Mouse (Mus musculus) neural tube, embryonic 10.5 days (tissue): Measurements from ENCODE around the gene Ddx25.

ENCODE experiments used
- DNase-seq: peaks from one replicate; pipeline ENCODE4 v3.0.0-alpha.2; 2017; ENCODE audit warnings: low spot score; ENCODE audit errors: extremely low spot score

Ddx25 gene

GRCm38 (mm10) chr9:35541941-35542340 lies 16.4 kb downstream of the Ddx25 start:
- DNase-seq = no peak

GRCm38 (mm10) chr9:35541488-35541887 lies 16.8 kb downstream of the Ddx25 start:
- peak; percentile 87 for DNase-seq

GRCm38 (mm10) chr9:35541024-35541423 lies 17.3 kb downstream of the Ddx25 start:
- DNase-seq = no peak

GRCm38 (mm10) chr9:35539001-35539750 lies 19.2 kb downstream of the Ddx25 start:
- DNase-seq = no peak

GRCm38 (mm10) chr9:35535876-35536275 lies 22.5 kb downstream of the Ddx25 start:
- DNase-seq = no peak

GRCm38 (mm10) chr9:35535110-35535509 lies 23.2 kb downstream of the Ddx25 start:
- DNase-seq = peak; percentile 55

- DNase-seq = no peak
Measured at GRCm38 (mm10) chr9:35533266-35533665, 25.1 kb downstream of the Ddx25 start.

- DNase-seq = peak; percentile 59
Measured at GRCm38 (mm10) chr9:35529796-35530195, 28.5 kb downstream of the Ddx25 start.

GRCm38 (mm10) chr9:35529141-35529540 lies 29.2 kb downstream of the Ddx25 start:
- DNase-seq = no peak

- DNase-seq = peak; percentile 62
Measured at GRCm38 (mm10) chr9:35523941-35524411, 34.4 kb downstream of the Ddx25 start.

GRCm38 (mm10) chr9:35523541-35523940 lies 34.8 kb downstream of the Ddx25 start:
- DNase-seq = no peak

GRCm38 (mm10) chr9:35522821-35523515 lies 35.4 kb downstream of the Ddx25 start:
- DNase-seq = no peak

GRCm38 (mm10) chr9:35522241-35522640 lies 36.1 kb downstream of the Ddx25 start:
- no peak for DNase-seq

GRCm38 (mm10) chr9:35520631-35521348 lies 37.5 kb downstream of the Ddx25 start:
- no peak for DNase-seq

GRCm38 (mm10) chr9:35518169-35518568 lies 40.2 kb downstream of the Ddx25 start, which contains the start of gene Gm1113:
Gm1113 (minus strand) TSS chr9:35518269.
- DNase-seq = no peak

GRCm38 (mm10) chr9:35516711-35517110 lies 41.6 kb downstream of the Ddx25 start:
- DNase-seq = no peak

GRCm38 (mm10) chr9:35516182-35516581 lies 42.1 kb downstream of the Ddx25 start:
- no peak for DNase-seq

- no peak for DNase-seq
Measured at GRCm38 (mm10) chr9:35513900-35514299, 44.4 kb downstream of the Ddx25 start.

- DNase-seq = no peak
Measured at GRCm38 (mm10) chr9:35508234-35508633, 50.1 kb downstream of the Ddx25 start.

GRCm38 (mm10) chr9:35502361-35503000 lies 55.8 kb downstream of the Ddx25 start:
- no peak for DNase-seq

GRCm38 (mm10) chr9:35499946-35500345 lies 58.4 kb downstream of the Ddx25 start:
- DNase-seq = no peak
